Mouse (Mus musculus) limb, embryonic 13.5 days (tissue): ENCODE measurements around the gene Olfr1124. TPM values are rescaled to one million over a fixed set of nuclear protein-coding genes. Genes with fewer than 3 reads are reported as not detected.
"Not testable (repeated sequence)": the region's sequence is repeated elsewhere in the genome, so short reads cannot be mapped to it uniquely, and the experiment has no call there.

Source experiments
- ATAC-seq: fragments of 200-750 bp; cut with Nextera tagmentation; 2 replicates; pipeline ENCODE4 v1.8.0; 2017; ENCODE audit warnings: low read depth, moderate number of reproducible peaks, moderate TSS enrichment; ENCODE audit not compliant: low FRiP score
- H3K27ac ChIP-seq: fragments of 300-500 bp; sonication (generic); 2 replicates; pipeline ENCODE4 v1.5.1; 2015; ENCODE audit warnings: inconsistent platforms, mild to moderate bottlenecking, moderate library complexity
- H3K27me3 ChIP-seq: fragments of 300-500 bp; sonication (generic); 2 replicates; pipeline ENCODE4 v1.6.1; 2015; ENCODE audit warnings: mild to moderate bottlenecking, inconsistent platforms
- H3K36me3 ChIP-seq: fragments of 300-500 bp; sonication (generic); 2 replicates; pipeline ENCODE4 v1.6.1; 2015; ENCODE audit warnings: inconsistent platforms, mild to moderate bottlenecking, moderate library complexity
- H3K4me1 ChIP-seq: fragments of 300-500 bp; sonication (generic); 2 replicates; pipeline ENCODE4 v1.6.1; 2015; ENCODE audit warnings: inconsistent platforms
- H3K4me2 ChIP-seq: fragments of 300-500 bp; sonication (generic); replicated peaks from 2 replicates; pipeline ENCODE4 v1.6.1; 2015; ENCODE audit warnings: inconsistent platforms, mild to moderate bottlenecking, moderate library complexity
- H3K4me3 ChIP-seq: fragments of 300-500 bp; sonication (generic); 2 replicates; pipeline ENCODE4 v1.5.1; 2015; ENCODE audit warnings: moderate library complexity, mild to moderate bottlenecking, inconsistent platforms
- H3K9ac ChIP-seq: fragments of 300-500 bp; sonication (generic); 2 replicates; pipeline ENCODE4 v1.6.1; 2015; ENCODE audit warnings: mild to moderate bottlenecking, inconsistent platforms
- H3K9me3 ChIP-seq: fragments of 300-500 bp; sonication (generic); 2 replicates; pipeline ENCODE4 v1.6.1; 2016; ENCODE audit warnings: inconsistent platforms
- WGBS: fragments of 180-500 bp; shearing (Covaris S2); methylation state at CpG from one replicate; pipeline ENCODE4 v1.1.7; 2015; 5-methylcytosine and 5-hydroxymethylcytosine counted together
- polyA plus RNA-seq: library from polyadenylated mRNA; unstranded; fragments of >200 nt; fragmentation: Nextera tagmentation; extraction: Ambion mirVana; gene quantifications from 2 replicates; pipeline ENCODE4 v1.2.1, GENCODE M21; 2015

The Olfr1124 gene
- polyA plus RNA-seq, result 0.05 and 0.13 TPM in 2 replicates

- WGBS, result 88% methylated on average over 1 of the region's 1 CpGs
- no peaks in the 10 kb centered on the region for H3K36me3 ChIP-seq
- H3K27me3 ChIP-seq, result no peaks in the 10 kb centered on the region
- no peak within 1 kb of the TSS for H3K4me3 ChIP-seq
- no peak within 1 kb of the TSS for H3K4me2 ChIP-seq
- no peaks in the 10 kb centered on the region for H3K9me3 ChIP-seq
- H3K9ac ChIP-seq, result no peak within 1 kb of the TSS
- no peaks in the 10 kb centered on the region for H3K4me1 ChIP-seq
- ATAC-seq, result no peak
- no peak within 1 kb of the TSS for H3K27ac ChIP-seq
These were observed at the start of gene Olfr1124 for GRCm38 (mm10) chr2:87429975-87430374. Olfr1124 (plus strand) TSS chr2:87430275.

GRCm38 (mm10) chr2:87383935-87384334, 46.1 kb upstream of the Olfr1124 start:
- Histone ChIP-seq H3K27me3 (no peaks in the 10 kb centered on the region), H3K36me3 (no peaks in the 10 kb centered on the region), H3K4me2 (no peak overlapping the region), H3K4me3 (no peak overlapping the region), H3K9ac (no peak overlapping the region), H3K27ac (no peak overlapping the region), H3K9me3 (no peaks in the 10 kb centered on the region), H3K4me1 (no peaks in the 10 kb centered on the region)
- ATAC-seq, result no peak
- 87% methylated on average over 2 of the region's 2 CpGs for WGBS

- no peak within 1 kb of the TSS for H3K4me3 ChIP-seq
- no peaks in the 10 kb centered on the region for H3K27me3 ChIP-seq
- no peak within 1 kb of the TSS for H3K9ac ChIP-seq
- no peaks in the 10 kb centered on the region for H3K4me1 ChIP-seq
- no peak within 1 kb of the TSS for H3K27ac ChIP-seq
- ATAC-seq, result no peak
- no peaks in the 10 kb centered on the region for H3K9me3 ChIP-seq
- no peaks in the 10 kb centered on the region for H3K36me3 ChIP-seq
- no peak within 1 kb of the TSS for H3K4me2 ChIP-seq
- 78% methylated on average over 2 of the region's 2 CpGs for WGBS
These were observed 44.5 kb upstream of the Olfr1124 start, which contains the start of gene Olfr1122 for GRCm38 (mm10) chr2:87385549-87385948. Olfr1122 (plus strand) TSS chr2:87385849.

GRCm38 (mm10) chr2:87393605-87394004, 36.5 kb upstream of the Olfr1124 start:
- not testable (repeated sequence) for H3K9ac ChIP-seq, H3K4me1 ChIP-seq, H3K27me3 ChIP-seq, H3K4me2 ChIP-seq, H3K27ac ChIP-seq, H3K36me3 ChIP-seq, H3K9me3 ChIP-seq, H3K4me3 ChIP-seq
- 89% methylated on average over 5 of the region's 5 CpGs for WGBS
- ATAC-seq, result peak; percentile 28; the same call in 1 of the 2 replicates

- not testable (repeated sequence) for H3K4me1 ChIP-seq, H3K27ac ChIP-seq, H3K9ac ChIP-seq, H3K4me3 ChIP-seq, H3K36me3 ChIP-seq, H3K27me3 ChIP-seq, H3K4me2 ChIP-seq, H3K9me3 ChIP-seq, ATAC-seq
- 81% methylated on average over 7 of the region's 7 CpGs for WGBS
These were observed 35.4 kb upstream of the Olfr1124 start for GRCm38 (mm10) chr2:87394686-87395085.

- WGBS, result 78% methylated on average over 1 of the region's 1 CpGs
These were observed 13.7 kb upstream of the Olfr1124 start, which contains the start of gene Olfr1123 for GRCm38 (mm10) chr2:87416335-87416734. Olfr1123 (plus strand) TSS chr2:87416635.

GRCm38 (mm10) chr2:87437731-87438130, 7.7 kb downstream of the Olfr1124 start:
- Histone ChIP-seq H3K27me3 (no peaks in the 10 kb centered on the region), H3K9me3 (no peaks in the 10 kb centered on the region), H3K4me3 (no peak overlapping the region), H3K36me3 (no peaks in the 10 kb centered on the region), H3K4me2 (no peak overlapping the region), H3K4me1 (no peaks in the 10 kb centered on the region), H3K9ac (no peak overlapping the region), H3K27ac (no peak overlapping the region)
- WGBS, result 89% methylated on average over 16 of the region's 16 CpGs
- ATAC-seq, result no peak

More at GRCm38 (mm10) chr2:87416335-87416734, 13.7 kb upstream of the Olfr1124 start, which contains the start of gene Olfr1123:
- H3K4me2 ChIP-seq, result no peak within 1 kb of the TSS
- no peak within 1 kb of the TSS for H3K9ac ChIP-seq
- H3K4me3 ChIP-seq, result no peak within 1 kb of the TSS
- no peaks in the 10 kb centered on the region for H3K36me3 ChIP-seq
- H3K4me1 ChIP-seq, result no peaks in the 10 kb centered on the region
- H3K27me3 ChIP-seq, result no peaks in the 10 kb centered on the region
- no peak for ATAC-seq
- no peaks in the 10 kb centered on the region for H3K9me3 ChIP-seq
- H3K27ac ChIP-seq, result no peak within 1 kb of the TSS

GRCm38 (mm10) chr2:87453662-87454061, 23.6 kb downstream of the Olfr1124 start, which contains the start of gene Olfr1126:
Olfr1126 (plus strand) TSS chr2:87453962.
- no peaks in the 10 kb centered on the region for H3K4me1 ChIP-seq
- H3K36me3 ChIP-seq, result no peaks in the 10 kb centered on the region
- no peak within 1 kb of the TSS for H3K4me2 ChIP-seq
- H3K4me3 ChIP-seq, result no peak within 1 kb of the TSS
- H3K9ac ChIP-seq, result no peak within 1 kb of the TSS
- H3K27ac ChIP-seq, result no peak within 1 kb of the TSS
- H3K9me3 ChIP-seq, result no peaks in the 10 kb centered on the region
- no peak for ATAC-seq
- no peaks in the 10 kb centered on the region for H3K27me3 ChIP-seq

GRCm38 (mm10) chr2:87461769-87462168, 31.7 kb downstream of the Olfr1124 start:
- Histone ChIP-seq H3K27ac (no peak overlapping the region), H3K4me1 (no peaks in the 10 kb centered on the region), H3K9ac (no peak overlapping the region), H3K27me3 (no peaks in the 10 kb centered on the region), H3K36me3 (no peaks in the 10 kb centered on the region), H3K9me3 (no peaks in the 10 kb centered on the region), H3K4me3 (no peak overlapping the region), H3K4me2 (no peak overlapping the region)
- no peak for ATAC-seq
- WGBS, result 93% methylated on average over 4 of the region's 4 CpGs

- no peak overlapping the region for H3K9ac ChIP-seq
- H3K36me3 ChIP-seq, result no peaks in the 10 kb centered on the region
- H3K27me3 ChIP-seq, result no peaks in the 10 kb centered on the region
- no peak for ATAC-seq
- H3K4me3 ChIP-seq, result no peak overlapping the region
- no peak overlapping the region for H3K27ac ChIP-seq
- H3K4me1 ChIP-seq, result no peaks in the 10 kb centered on the region
- no peak overlapping the region for H3K4me2 ChIP-seq
- H3K9me3 ChIP-seq, result no peaks in the 10 kb centered on the region
These were observed 50.1 kb downstream of the Olfr1124 start for GRCm38 (mm10) chr2:87480207-87480606.

- H3K4me3 ChIP-seq, result no peak overlapping the region
- H3K4me1 ChIP-seq, result no peaks in the 10 kb centered on the region
- no peak overlapping the region for H3K9ac ChIP-seq
- no peaks in the 10 kb centered on the region for H3K36me3 ChIP-seq
- no peaks in the 10 kb centered on the region for H3K9me3 ChIP-seq
- no peak overlapping the region for H3K4me2 ChIP-seq
- no peak for ATAC-seq
- H3K27ac ChIP-seq, result no peak overlapping the region
- no peaks in the 10 kb centered on the region for H3K27me3 ChIP-seq
- 82% methylated on average over 4 of the region's 4 CpGs for WGBS
These were observed 51.1 kb downstream of the Olfr1124 start for GRCm38 (mm10) chr2:87481158-87481557.

- H3K36me3 ChIP-seq, result no peaks in the 10 kb centered on the region
- no peak overlapping the region for H3K27ac ChIP-seq
- H3K9me3 ChIP-seq, result no peaks in the 10 kb centered on the region
- no peaks in the 10 kb centered on the region for H3K4me1 ChIP-seq
- no peaks in the 10 kb centered on the region for H3K27me3 ChIP-seq
- H3K4me2 ChIP-seq, result no peak overlapping the region
- H3K4me3 ChIP-seq, result no peak overlapping the region
- H3K9ac ChIP-seq, result no peak overlapping the region
- WGBS, result 71% methylated on average over 2 of the region's 2 CpGs
- ATAC-seq, result no peak
These were observed 52.2 kb downstream of the Olfr1124 start for GRCm38 (mm10) chr2:87482276-87482675.
